Mouse (Mus musculus) forebrain, embryonic 14.5 days (tissue): ENCODE measurements around the gene Pigv. TPM values are rescaled to one million over a fixed set of nuclear protein-coding genes. Genes with fewer than 3 reads are reported as not detected.
"Not testable (repeated sequence)": the region's sequence is repeated elsewhere in the genome, so short reads cannot be mapped to it uniquely, and the experiment has no call there.

ENCODE experiments used
- ATAC-seq: fragments of 200-750 bp; cut with Nextera tagmentation; 2 replicates; pipeline ENCODE4 v1.8.0; 2017; ENCODE audit warnings: mild to moderate bottlenecking, moderate library complexity
- DNase-seq: peaks from one replicate; pipeline ENCODE4 v3.0.0-alpha.2; 2015; ENCODE audit warnings: low spot score
- H3K27ac ChIP-seq: fragments of 300-500 bp; sonication (generic); 2 replicates; pipeline ENCODE4 v1.5.1; 2014; ENCODE audit warnings: low read depth, mild to moderate bottlenecking, control low read depth, low read length, moderate library complexity
- H3K27me3 ChIP-seq: fragments of 300-500 bp; sonication (generic); replicated peaks from 2 replicates; pipeline ENCODE4 v1.6.1; 2014; ENCODE audit warnings: low read length, control low read depth, mixed read lengths; ENCODE audit not compliant: control insufficient read depth, insufficient read depth
- H3K36me3 ChIP-seq: fragments of 300-500 bp; sonication (generic); 2 replicates; pipeline ENCODE4 v1.6.1; 2014; ENCODE audit warnings: low read length, control low read depth; ENCODE audit not compliant: control insufficient read depth, insufficient read depth
- H3K4me1 ChIP-seq: fragments of 300-500 bp; sonication (generic); 2 replicates; pipeline ENCODE4 v1.6.1; 2014; ENCODE audit warnings: antibody characterized with exemption, low read length, control low read depth; ENCODE audit not compliant: control insufficient read depth, insufficient read depth
- H3K4me2 ChIP-seq: fragments of 300-500 bp; sonication (generic); 2 replicates; pipeline ENCODE4 v1.6.1; 2014; ENCODE audit warnings: mild to moderate bottlenecking, control low read depth, low read length
- H3K4me3 ChIP-seq: fragments of 300-500 bp; sonication (generic); 2 replicates; pipeline ENCODE4 v1.5.1; 2014; ENCODE audit warnings: low read depth, low read length, control low read depth
- H3K9ac ChIP-seq: fragments of 300-500 bp; sonication (generic); 2 replicates; pipeline ENCODE4 v1.6.1; 2014; ENCODE audit warnings: mild to moderate bottlenecking, low read length, control low read depth, moderate library complexity
- H3K9me3 ChIP-seq: fragments of 300-500 bp; sonication (generic); replicated peaks from 2 replicates; pipeline ENCODE4 v1.6.1; 2016; ENCODE audit warnings: low read length, control low read depth, mixed read lengths; ENCODE audit not compliant: control insufficient read depth
- WGBS: fragments of 180-500 bp; shearing (Covaris S2); extraction: QIAGEN DNeasy Blood & Tissue Kit; methylation state at CpG from one replicate; pipeline ENCODE4 v1.1.7; 2014; 5-methylcytosine and 5-hydroxymethylcytosine counted together
- polyA plus RNA-seq: library from polyadenylated mRNA; unstranded; fragments of >200 nt; fragmentation: Nextera tagmentation; extraction: Ambion mirVana; gene quantifications from 2 replicates; pipeline ENCODE4 v1.2.1, GENCODE M21; 2014

The Pigv gene
- polyA plus RNA-seq, 1 experiment from 2014 or later: 7.0 TPM

DNA sequence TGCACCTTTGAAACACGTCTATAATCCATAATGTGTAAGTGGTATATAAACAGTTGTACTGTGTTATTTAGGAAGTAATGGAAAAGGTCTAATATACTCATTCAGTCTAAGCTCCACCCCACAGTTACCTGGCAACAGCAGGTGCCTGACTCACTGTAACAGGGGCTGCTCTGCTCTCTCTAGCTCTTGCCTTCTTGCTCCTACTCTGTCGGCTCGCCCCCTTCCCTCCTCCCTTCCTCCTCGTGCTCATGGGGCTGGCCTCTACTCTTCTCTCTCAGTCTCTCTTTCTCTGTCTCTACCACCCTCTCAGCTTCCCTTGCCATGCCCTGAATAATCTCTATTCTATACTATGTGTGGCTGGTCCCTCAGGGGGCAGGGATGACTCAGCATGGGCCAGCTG, 15.4 kb downstream of the Pigv start:
- Histone ChIP-seq H3K4me3 (no peak overlapping the region), H3K9me3 (no peaks in the 10 kb centered on the region), H3K9ac (no peak overlapping the region), H3K4me2 (no peak overlapping the region), H3K4me1 (peaks cover 20% of the 10 kb centered on the region), H3K36me3 (peaks cover 4% of the 10 kb centered on the region; the same call in 1 of the 2 replicates), H3K27ac (no peak overlapping the region), H3K27me3 (no peaks in the 10 kb centered on the region)
- WGBS: 16% methylated on average over 4 of the region's 4 CpGs
- ATAC-seq: no peak
- no peak for DNase-seq

DNA sequence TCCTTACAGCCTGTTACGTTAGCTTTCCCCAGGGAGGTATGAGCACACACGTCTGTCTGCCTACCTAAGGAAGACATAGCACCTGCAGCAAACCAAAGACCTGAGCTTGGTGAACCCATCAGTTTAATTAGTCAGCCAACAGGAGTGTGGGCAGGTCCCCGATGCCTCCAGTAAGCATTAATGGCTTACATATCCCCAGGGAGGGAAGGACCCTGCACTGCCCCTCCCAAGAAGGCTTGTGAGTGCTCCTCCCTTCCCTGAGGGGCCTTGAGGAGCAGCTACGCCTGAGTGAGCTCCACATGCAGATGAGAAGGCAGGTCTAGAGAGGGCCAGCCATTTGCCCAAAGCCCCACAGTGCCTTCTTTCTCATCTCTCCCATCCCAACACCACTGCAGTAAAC, 16.2 kb downstream of the Pigv start:
- no peak for ATAC-seq
- Histone ChIP-seq H3K4me1 (peaks cover 18% of the 10 kb centered on the region), H3K9me3 (no peaks in the 10 kb centered on the region), H3K27ac (no peak overlapping the region), H3K36me3 (peaks cover 1% of the 10 kb centered on the region; the same call in 1 of the 2 replicates), H3K4me3 (no peak overlapping the region), H3K9ac (no peak overlapping the region), H3K4me2 (no peak overlapping the region), H3K27me3 (no peaks in the 10 kb centered on the region)
- 55% methylated on average over 4 of the region's 4 CpGs for WGBS
- no peak for DNase-seq

DNA sequence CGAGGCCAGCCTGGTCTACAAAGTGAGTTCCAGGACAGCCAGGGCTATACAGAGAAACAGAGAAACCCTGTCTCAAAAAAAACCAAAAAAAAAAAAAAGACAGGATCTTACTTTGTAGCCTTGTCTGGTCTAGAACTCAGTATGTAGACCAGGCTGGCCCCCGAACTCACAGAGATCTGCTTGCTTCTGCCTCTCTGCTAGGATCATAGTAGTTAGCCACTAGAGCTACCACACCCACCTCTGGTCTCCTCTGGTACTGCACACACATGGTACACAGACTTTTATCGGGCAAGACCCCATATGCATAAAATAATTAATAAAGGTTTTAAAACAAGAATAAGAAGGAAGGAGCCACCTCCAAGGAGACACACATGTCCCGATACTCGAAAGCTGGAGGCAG, 18.4 kb downstream of the Pigv start:
- not testable (repeated sequence) for H3K36me3 ChIP-seq, H3K4me2 ChIP-seq, H3K9ac ChIP-seq, H3K27ac ChIP-seq, DNase-seq, ATAC-seq, H3K9me3 ChIP-seq, H3K27me3 ChIP-seq, H3K4me1 ChIP-seq, H3K4me3 ChIP-seq
- WGBS: 97% methylated on average over 4 of the region's 5 CpGs

DNA sequence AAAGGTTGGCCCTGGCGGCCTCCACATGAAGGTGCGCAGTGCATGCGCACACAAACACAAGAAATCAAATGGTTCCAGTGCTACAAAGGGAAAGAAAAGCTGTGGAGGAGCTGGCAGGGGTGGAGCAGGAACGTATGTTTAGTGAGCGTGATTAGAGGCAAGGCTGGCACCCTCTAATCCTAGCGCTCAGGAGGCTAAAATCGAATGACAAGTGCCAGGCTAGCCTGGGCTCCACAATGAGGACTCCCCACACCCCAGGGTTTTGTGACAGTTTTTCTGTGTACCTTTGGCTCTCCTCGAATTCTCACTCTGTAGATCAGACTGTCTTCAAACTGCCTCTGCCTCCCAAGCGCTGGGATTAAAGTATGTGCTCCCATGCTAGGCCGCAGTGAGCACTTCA, 19.7 kb downstream of the Pigv start:
- H3K27ac ChIP-seq: no peak overlapping the region
- H3K9ac ChIP-seq: no peak overlapping the region
- ATAC-seq (no peak), DNase-seq (no peak)
- H3K36me3 ChIP-seq: no peaks in the 10 kb centered on the region
- no peak overlapping the region for H3K4me2 ChIP-seq
- no peak overlapping the region for H3K4me3 ChIP-seq
- H3K4me1 ChIP-seq: no peaks in the 10 kb centered on the region
- 79% methylated on average over 10 of the region's 10 CpGs for WGBS
- H3K27me3 ChIP-seq: no peaks in the 10 kb centered on the region
- no peaks in the 10 kb centered on the region for H3K9me3 ChIP-seq

DNA sequence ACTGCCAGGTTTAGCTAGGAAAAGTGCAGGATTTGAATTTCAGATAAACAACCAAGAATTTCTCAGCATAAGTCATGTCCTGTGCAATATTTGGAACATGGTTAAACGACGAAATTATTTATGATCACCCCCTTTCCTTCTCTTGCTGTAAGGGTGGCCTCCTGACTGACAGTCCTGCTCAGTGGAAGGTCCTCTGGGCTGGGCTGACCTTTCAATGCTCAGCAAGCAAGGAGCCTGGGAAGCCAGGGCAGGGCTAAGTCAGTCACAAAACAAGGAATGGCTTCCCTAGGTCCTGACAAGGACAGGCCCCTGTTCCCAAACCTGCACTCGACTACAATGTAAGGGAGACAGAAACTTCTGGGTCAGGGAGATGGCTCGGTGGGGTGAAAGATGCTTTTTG, 20.5 kb downstream of the Pigv start:
- H3K4me3 ChIP-seq: no peak overlapping the region
- H3K27ac ChIP-seq: no peak overlapping the region
- ATAC-seq (no peak), DNase-seq (no peak)
- no peaks in the 10 kb centered on the region for H3K27me3 ChIP-seq
- H3K4me2 ChIP-seq: no peak overlapping the region
- no peaks in the 10 kb centered on the region for H3K4me1 ChIP-seq
- H3K9me3 ChIP-seq: no peaks in the 10 kb centered on the region
- no peaks in the 10 kb centered on the region for H3K36me3 ChIP-seq
- no peak overlapping the region for H3K9ac ChIP-seq
- 62% methylated on average over 4 of the region's 4 CpGs for WGBS

DNA sequence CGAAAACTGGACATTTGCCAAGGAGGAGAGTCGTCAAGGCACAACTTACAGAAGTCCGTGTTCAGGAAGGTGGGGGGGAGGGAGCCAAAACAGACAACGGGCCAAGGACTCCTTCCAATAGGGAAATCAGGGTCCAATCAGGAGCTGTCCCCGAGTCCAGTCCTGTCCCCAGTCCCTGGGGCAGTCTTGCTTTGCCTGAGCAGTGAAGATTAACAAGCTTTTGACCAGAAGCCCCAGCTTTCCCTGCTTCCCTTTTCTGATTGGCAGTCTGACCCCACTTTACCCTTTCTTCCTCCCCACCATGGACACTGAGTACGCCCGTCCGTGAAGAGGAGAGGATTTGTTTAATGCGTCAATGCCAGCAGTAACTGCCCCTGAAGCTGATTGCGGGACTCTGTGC, 21.0 kb downstream of the Pigv start:
- Histone ChIP-seq H3K4me1 (no peaks in the 10 kb centered on the region), H3K27me3 (no peaks in the 10 kb centered on the region), H3K4me2 (no peak overlapping the region), H3K27ac (no peak overlapping the region), H3K36me3 (no peaks in the 10 kb centered on the region), H3K4me3 (no peak overlapping the region), H3K9me3 (no peaks in the 10 kb centered on the region), H3K9ac (no peak overlapping the region)
- WGBS: 47% methylated on average over 10 of the region's 10 CpGs
- ATAC-seq: no peak
- DNase-seq: no peak

DNA sequence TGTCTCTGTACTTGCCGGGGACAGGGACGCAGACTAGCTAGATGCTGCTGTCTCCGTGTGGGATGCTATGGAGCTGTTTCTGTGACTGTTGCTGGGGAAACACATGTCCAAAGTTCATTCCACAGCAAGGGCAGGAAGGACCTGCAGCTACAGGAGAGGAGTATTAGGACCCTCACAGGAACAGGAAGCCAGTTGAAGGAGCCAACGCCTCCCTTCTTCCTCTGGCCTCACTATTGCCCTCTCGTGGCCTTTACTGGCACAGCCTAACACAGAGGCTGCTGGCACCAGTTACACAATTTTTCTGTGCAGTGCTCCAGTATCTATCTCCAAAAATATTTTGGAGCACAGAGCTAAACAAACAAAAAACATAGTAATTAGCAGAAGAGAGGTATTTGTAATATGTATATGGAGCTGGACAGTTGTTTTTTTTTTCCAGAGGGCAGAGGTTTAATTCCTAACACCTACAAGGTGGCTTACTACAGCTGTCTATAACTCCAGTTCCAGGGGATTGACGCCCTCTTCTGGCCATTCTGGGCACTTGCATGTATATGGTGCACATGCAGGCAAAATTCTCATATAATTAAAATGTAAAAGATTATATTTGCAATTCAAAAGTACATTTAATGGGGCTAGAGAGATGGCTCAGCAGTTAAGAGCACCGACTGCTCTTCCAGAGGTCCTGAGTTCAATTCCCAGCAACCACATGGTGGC, 22.3 kb downstream of the Pigv start, which contains the start of gene Zdhhc18:
Gene Zdhhc18 (minus strand): TSS at position 166 of the 711 bp plus-strand sequence.
- ATAC-seq (peak; percentile 50; the same call in 1 of the 2 replicates), DNase-seq (peak; percentile 74)
- peak within 1 kb of the TSS; percentile 10; the same call in 1 of the 2 replicates for H3K4me2 ChIP-seq
- H3K9me3 ChIP-seq: no peaks in the 10 kb centered on the region
- H3K4me1 ChIP-seq: no peaks in the 10 kb centered on the region
- H3K36me3 ChIP-seq: no peaks in the 10 kb centered on the region
- no peak within 1 kb of the TSS for H3K9ac ChIP-seq
- 45% methylated on average over 7 of the region's 7 CpGs for WGBS
- H3K27ac ChIP-seq: no peak within 1 kb of the TSS
- H3K4me3 ChIP-seq: no peak within 1 kb of the TSS; the same call in 1 of the 2 replicates
- H3K27me3 ChIP-seq: no peaks in the 10 kb centered on the region

DNA sequence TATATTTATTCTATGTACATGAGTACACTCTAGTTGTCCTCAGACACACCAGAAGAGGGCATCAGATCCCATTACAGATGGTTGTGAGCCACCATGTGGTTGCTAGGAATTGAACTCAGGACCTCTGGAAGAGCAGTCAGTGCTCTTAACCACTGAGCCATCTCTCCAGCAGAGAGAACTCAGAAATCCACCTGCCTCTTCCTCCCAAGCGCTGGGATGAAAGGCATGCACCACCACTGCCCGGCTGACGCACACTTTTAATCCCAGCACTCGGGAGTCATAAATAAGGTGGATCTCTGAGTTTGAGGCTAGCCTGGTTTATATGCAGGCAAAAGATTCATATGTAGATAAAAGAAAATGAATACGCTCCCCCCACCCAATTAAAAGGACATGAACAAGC, 23.0 kb downstream of the Pigv start:
- not testable (repeated sequence) for H3K36me3 ChIP-seq, H3K27ac ChIP-seq, H3K4me3 ChIP-seq, H3K4me1 ChIP-seq, ATAC-seq, DNase-seq, H3K9ac ChIP-seq, H3K27me3 ChIP-seq, H3K9me3 ChIP-seq
- WGBS: 90% methylated on average over 5 of the region's 5 CpGs
- H3K4me2 ChIP-seq: peak overlapping the region; percentile 10; the same call in 1 of the 2 replicates

DNA sequence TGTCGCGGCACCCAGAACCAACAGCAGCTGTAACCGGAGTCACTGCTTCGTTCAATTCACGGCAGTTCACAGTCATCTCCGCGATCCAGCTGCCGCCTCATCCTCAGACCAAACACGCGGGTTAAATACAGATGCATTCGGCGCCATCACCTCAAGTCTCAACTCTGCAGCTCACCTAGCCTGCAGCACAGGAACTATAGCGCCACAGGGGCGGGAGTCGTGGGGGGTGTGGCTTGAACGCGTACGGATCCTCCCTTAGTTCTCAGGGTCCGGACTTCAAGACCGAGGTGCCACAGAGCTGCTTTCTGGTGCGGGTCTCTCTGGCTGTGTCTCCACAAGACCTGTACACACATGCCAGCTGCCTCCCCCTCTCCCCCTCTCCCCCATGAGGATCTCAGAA, 26.8 kb downstream of the Pigv start:
- H3K9me3 ChIP-seq: 0 out of 2 replicates have a peak, but pooled peaks cover 7% of the 10 kb centered on the region
- no peak overlapping the region for H3K4me2 ChIP-seq
- ATAC-seq: no peak
- no peaks in the 10 kb centered on the region for H3K36me3 ChIP-seq
- WGBS: 44% methylated on average over 21 of the region's 21 CpGs
- no peak overlapping the region for H3K27ac ChIP-seq
- H3K4me3 ChIP-seq: no peak overlapping the region
- no peak overlapping the region for H3K9ac ChIP-seq
- no peak for DNase-seq
- no peaks in the 10 kb centered on the region for H3K4me1 ChIP-seq
- no peaks in the 10 kb centered on the region for H3K27me3 ChIP-seq
